Mouse (Mus musculus) CH12.LX (cell line): ENCODE results near the gene Ptbp1. TPM values are rescaled to one million over a fixed set of nuclear protein-coding genes. Genes with fewer than 3 reads are reported as not detected.

Experiments
- DNase-seq: peaks from one replicate; pipeline ENCODE4 v3.0.0-alpha.2; 2013; ENCODE audit errors: extremely low read depth
- H3K27ac ChIP-seq: 2 replicates; pipeline ENCODE4 v1.5.1; 2012; ENCODE audit warnings: low read depth, mild to moderate bottlenecking, control low read depth, moderate library complexity; ENCODE audit not compliant: insufficient read depth
- H3K27me3 ChIP-seq: replicated peaks from 2 replicates; pipeline ENCODE3; 2012; ENCODE audit warnings: inconsistent platforms
- H3K36me3 ChIP-seq, 2 experiments: replicated peaks in 1 of 2; 2 replicates each; pipeline versions ENCODE3 to v1.6.1; 2012; ENCODE audit warnings: inconsistent platforms in 1 of 2, low read length in 1 of 2, mild to moderate bottlenecking in 1 of 2, mixed read lengths in 1 of 2, moderate library complexity in 1 of 2; ENCODE audit not compliant: control insufficient read depth in 1 of 2, insufficient read depth in 1 of 2
- H3K4me1 ChIP-seq, 2 experiments: 2 replicates each; pipeline ENCODE4 v1.6.1; 2012; ENCODE audit warnings: inconsistent platforms in 1 of 2, moderate library complexity in 1 of 2; ENCODE audit not compliant: insufficient read depth in 2 of 2, control insufficient read depth in 1 of 2
- H3K4me2 ChIP-seq: 2 replicates; pipeline ENCODE4 v1.6.1; 2012; ENCODE audit warnings: low read depth, mild to moderate bottlenecking, control low read depth; ENCODE audit not compliant: poor library complexity, insufficient read depth, severe bottlenecking
- H3K4me3 ChIP-seq, 3 experiments: fragments of 150-350 bp in 1 of 3; sonication (generic) in 1 of 3; replicated peaks in 1 of 3; 2 replicates each; pipeline versions ENCODE3 to v1.5.1; 2011 to 2012; ENCODE audit warnings: low read depth in 2 of 3, low read length in 2 of 3, mild to moderate bottlenecking in 2 of 3, moderate library complexity in 2 of 3, control low read depth in 1 of 3, improper control_type of control experiment in 1 of 3, inconsistent platforms in 1 of 3, mixed read lengths in 1 of 3; ENCODE audit not compliant: poor library complexity in 1 of 3
- H3K79me2 ChIP-seq: replicated peaks from 2 replicates; pipeline ENCODE4 v1.6.1; 2012; ENCODE audit warnings: mild to moderate bottlenecking, moderate library complexity; ENCODE audit not compliant: control insufficient read depth, poor library complexity, insufficient read depth, severe bottlenecking; ENCODE audit errors: extremely low read depth
- H3K9ac ChIP-seq: 2 replicates; pipeline ENCODE4 v1.6.1; 2012; ENCODE audit warnings: low read depth, mild to moderate bottlenecking, control low read depth, moderate library complexity; ENCODE audit not compliant: insufficient read depth
- H3K9me3 ChIP-seq: replicated peaks from 2 replicates; pipeline ENCODE3; 2012; ENCODE audit warnings: low read length, inconsistent platforms, mixed read lengths
- CHD1 ChIP-seq: IDR thresholded peaks from 2 replicates; pipeline ENCODE4 v1.6.1; 2012; ENCODE audit warnings: low read depth, low read length, improper control_type of control experiment, inconsistent platforms
- CHD2 ChIP-seq: IDR thresholded peaks from 2 replicates; pipeline ENCODE4 v1.6.1; 2011; ENCODE audit warnings: low read length, improper control_type of control experiment
- E2F4 ChIP-seq: IDR thresholded peaks from 2 replicates; pipeline ENCODE4 v1.6.1; 2011; ENCODE audit warnings: low read depth, low read length, improper control_type of control experiment; ENCODE audit not compliant: insufficient replicate concordance
- ELF1 ChIP-seq: IDR thresholded peaks from 2 replicates; pipeline ENCODE4 v1.6.1; 2014; ENCODE audit warnings: low read depth, mild to moderate bottlenecking, inconsistent platforms, low read length, improper control_type of control experiment
- ETS1 ChIP-seq: conservative IDR thresholded peaks from 2 replicates; pipeline ENCODE4 v1.6.1; 2012; ENCODE audit warnings: low read depth, mild to moderate bottlenecking, inconsistent platforms, low read length, improper control_type of control experiment, moderate library complexity
- GABPA ChIP-seq: IDR thresholded peaks from 2 replicates; pipeline ENCODE4 v1.6.1; 2012; ENCODE audit warnings: low read depth, low read length, improper control_type of control experiment, inconsistent platforms; ENCODE audit not compliant: insufficient replicate concordance
- HCFC1 ChIP-seq: IDR thresholded peaks from 2 replicates; pipeline ENCODE4 v1.6.1; 2012; ENCODE audit warnings: low read depth, mild to moderate bottlenecking, inconsistent platforms, low read length, improper control_type of control experiment
- JUN ChIP-seq: IDR thresholded peaks from 2 replicates; pipeline ENCODE4 v1.6.1; 2011; ENCODE audit warnings: low read depth, mild to moderate bottlenecking, low read length, improper control_type of control experiment, moderate library complexity; ENCODE audit not compliant: insufficient read depth
- JUND ChIP-seq: conservative IDR thresholded peaks from 2 replicates; pipeline ENCODE4 v1.6.1; 2011; ENCODE audit warnings: low read depth, low read length, improper control_type of control experiment
- KAT2A ChIP-seq: IDR thresholded peaks from 2 replicates; pipeline ENCODE4 v1.6.1; 2012; ENCODE audit warnings: low read length, improper control_type of control experiment, inconsistent platforms; ENCODE audit not compliant: insufficient replicate concordance
- MAFK ChIP-seq: IDR thresholded peaks from 2 replicates; pipeline ENCODE4 v1.6.1; 2011; ENCODE audit warnings: low read length, improper control_type of control experiment; ENCODE audit not compliant: insufficient replicate concordance
- MAX ChIP-seq: IDR thresholded peaks from 2 replicates; pipeline ENCODE4 v1.6.1; 2011; ENCODE audit warnings: low read length, improper control_type of control experiment
- MXI1 ChIP-seq: IDR thresholded peaks from 2 replicates; pipeline ENCODE4 v1.6.1; 2011; ENCODE audit warnings: mild to moderate bottlenecking, low read depth, low read length, improper control_type of control experiment
- NELFE ChIP-seq: IDR thresholded peaks from 2 replicates; pipeline ENCODE4 v1.6.1; 2011; ENCODE audit warnings: low read depth, low read length, improper control_type of control experiment
- NRF1 ChIP-seq: IDR thresholded peaks from 2 replicates; pipeline ENCODE4 v1.6.1; 2014; ENCODE audit warnings: low read depth, mild to moderate bottlenecking, inconsistent platforms, low read length, improper control_type of control experiment, moderate library complexity
- RAD21 ChIP-seq: IDR thresholded peaks from 2 replicates; pipeline ENCODE4 v1.6.1; 2011; ENCODE audit warnings: low read depth, mild to moderate bottlenecking, low read length, improper control_type of control experiment, moderate library complexity
- RCOR1 ChIP-seq: conservative IDR thresholded peaks from 2 replicates; pipeline ENCODE4 v1.6.1; 2012; ENCODE audit warnings: low read depth, mild to moderate bottlenecking, inconsistent platforms, low read length, improper control_type of control experiment
- SIN3A ChIP-seq: IDR thresholded peaks from 2 replicates; pipeline ENCODE4 v1.6.1; 2012; ENCODE audit warnings: low read length, improper control_type of control experiment, inconsistent platforms
- TBP ChIP-seq: conservative IDR thresholded peaks from 2 replicates; pipeline ENCODE4 v1.6.1; 2011; ENCODE audit warnings: low read depth, low read length, improper control_type of control experiment
- TCF12 ChIP-seq: IDR thresholded peaks from 2 replicates; pipeline ENCODE4 v1.6.1; 2014; ENCODE audit warnings: low read depth, mild to moderate bottlenecking, inconsistent platforms, low read length, improper control_type of control experiment
- UBTF ChIP-seq: IDR thresholded peaks from 2 replicates; pipeline ENCODE4 v1.6.1; 2012; ENCODE audit warnings: low read depth, mild to moderate bottlenecking, inconsistent platforms, low read length, improper control_type of control experiment, moderate library complexity
- USF2 ChIP-seq: conservative IDR thresholded peaks from 2 replicates; pipeline ENCODE4 v1.6.1; 2011; ENCODE audit warnings: low read depth, low read length, improper control_type of control experiment
- ZMIZ1 ChIP-seq: IDR thresholded peaks from 2 replicates; pipeline ENCODE4 v1.6.1; 2012; ENCODE audit warnings: low read depth, mild to moderate bottlenecking, inconsistent platforms, low read length, improper control_type of control experiment
- ZNF384 ChIP-seq: IDR thresholded peaks from 2 replicates; pipeline ENCODE4 v1.6.1; 2012; ENCODE audit warnings: low read depth, low read length, improper control_type of control experiment, inconsistent platforms
- dilution Hi-C: fragments of 300-500 bp; cut with MboI; formaldehyde crosslinking; loops from 2 replicates; pipeline ENCODE4 v1.14.3; 2020; ENCODE audit warnings: low sequenced_read_pairs; ENCODE audit not compliant: extremely low pct_unique_long_range_greater_than_20kb, extremely low pct_ligation_motif_present
- in situ Hi-C: fragments of 300-500 bp; cut with MboI; formaldehyde crosslinking; loops from 3 replicates; pipeline ENCODE4 v1.14.3; 2019; ENCODE audit warnings: low sequenced_read_pairs, low pct_ligation_motif_present, low pct_unique_long_range_greater_than_20kb, mixed read lengths
- polyA plus RNA-seq: library from polyadenylated mRNA; unstranded; fragments of >175 nt; gene quantifications from 2 replicates; pipeline ENCODE4 v1.2.1, GENCODE M21; 2012; ENCODE audit warnings: low read depth; ENCODE audit not compliant: insufficient read length
- total RNA-seq, 2 experiments: library from RNA; depleted of rRNA; stranded (reverse); fragments of 300-350 nt in 1 of 2; fragments of >200 nt in 1 of 2; gene quantifications; 2 replicates each; pipeline ENCODE4 v1.2.3; 2012 to 2014

Gene Ptbp1
- total and polyA plus RNA-seq, 3 experiments, result 252 to 497 (median 284) TPM

- Histone ChIP-seq H3K79me2 (no peaks in the 10 kb centered on the region), H3K4me1 (peaks cover 2 to 5% of the 10 kb centered on the region in 2 experiments; a peak in 2 of 4 replicates), H3K4me2 (no peak overlapping the region), H3K27me3 (peaks cover 78% of the 10 kb centered on the region)
- TF ChIP-seq JUND (no peak), ZNF384 (no peak), HCFC1 (no peak), ETS1 (no peak), RAD21 (no peak), NELFE (no peak), GABPA (no peak), ELF1 (no peak), RCOR1 (no peak), CHD1 (no peak), MAFK (no peak), TCF12 (no peak), SIN3A (no peak), E2F4 (no peak), ZMIZ1 (no peak)
- TF ChIP-seq, all 38 proteins: peak for 0
- no peak overlapping the region for H3K4me3 ChIP-seq
- peaks cover 3% of the 10 kb centered on the region for H3K9me3 ChIP-seq
- DNase-seq, result no peak
- in situ Hi-C loops, result no loop called here
- H3K27ac ChIP-seq, result no peak overlapping the region
- no peaks in the 10 kb centered on the region for H3K36me3 ChIP-seq
- dilution Hi-C loops, result no loop called here
- H3K9ac ChIP-seq, result no peak overlapping the region
Observed at GRCm38 (mm10) chr10:79822372-79822771, 31.9 kb upstream of the Ptbp1 start.

- in situ Hi-C loops (no loop called here), dilution Hi-C loops (no loop called here)
- no peaks in the 10 kb centered on the region for H3K36me3 ChIP-seq
- no peaks in the 10 kb centered on the region for H3K79me2 ChIP-seq
- TF ChIP-seq TBP, result no peak
- TF ChIP-seq RCOR1, result no peak
- TF ChIP-seq JUND, result no peak
- no peak for TF ChIP-seq ELF1
- no peak for TF ChIP-seq CHD2
- no peak for TF ChIP-seq MXI1
- no peak for TF ChIP-seq NRF1
- no peak for TF ChIP-seq ZNF384
- TF ChIP-seq MAFK, result no peak
- no peak for TF ChIP-seq CHD1
- TF ChIP-seq MAX, result no peak
- TF ChIP-seq UBTF, result no peak
- no peak for TF ChIP-seq USF2
- TF ChIP-seq JUN, result no peak
- TF ChIP-seq NELFE, result no peak
- no peak for TF ChIP-seq KAT2A
- H3K9me3 ChIP-seq, result peaks cover 3% of the 10 kb centered on the region
- H3K4me1 ChIP-seq, result peaks cover 2 to 5% of the 10 kb centered on the region in 2 experiments; a peak in 2 of 4 replicates
- H3K27me3 ChIP-seq, result peaks cover 83% of the 10 kb centered on the region
- DNase-seq, result no peak
- no peak overlapping the region for H3K27ac ChIP-seq
- H3K4me2 ChIP-seq, result no peak overlapping the region
- no peak overlapping the region for H3K4me3 ChIP-seq
- no peak overlapping the region for H3K9ac ChIP-seq
Observed at GRCm38 (mm10) chr10:79823011-79823410, 31.2 kb upstream of the Ptbp1 start.
